ENCODE assay signal across 9 mouse cellular contexts in the genomic region with DNA sequence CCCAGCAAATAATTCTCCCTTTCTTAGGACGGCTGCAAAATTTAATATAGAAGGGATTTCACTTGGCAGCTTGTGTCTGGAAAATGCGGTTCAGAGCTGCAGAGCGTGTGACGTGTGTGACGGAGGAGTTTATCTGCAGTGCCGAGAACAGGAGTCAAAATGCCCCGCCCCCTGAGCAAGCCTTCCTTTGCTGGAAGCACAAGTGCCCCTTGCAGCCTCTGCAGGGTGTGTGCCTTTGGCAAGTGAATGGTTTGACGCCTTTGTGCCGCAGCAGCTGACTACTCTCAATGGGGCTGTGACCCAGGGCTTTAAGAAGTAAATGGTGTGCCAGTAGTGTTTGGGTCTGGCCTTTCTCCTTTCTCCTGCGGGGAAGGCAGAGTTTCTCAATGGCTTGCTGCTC.
A peak's percentile ranks its signal among the peaks of the same experiment; 100 is the strongest.
DNase-seq lines count a peak whose midpoint lies in the region; ATAC-seq and TF ChIP-seq lines count a peak whose summit lies in the region.
"Had no signal": no experiment of that assay in that cellular context is flagged by ENCODE, and none has a peak within 500 bp of the region (broad histone marks: within the 10 kb centered on the region; RNA-seq: fewer than 3 reads in every experiment).

No protein-coding gene starts in this region.

- H3K4me1 ChIP-seq in heart, embryonic 11.5 days (ENCODE audit: control insufficient read depth, insufficient read depth, low read length) = 0 out of 2 replicates have a peak, but pooled peaks cover 5% of the 10 kb centered on the region

- H3K4me3 ChIP-seq in heart, embryonic 11.5 days (ENCODE audit: low read depth, low read length) = no peak overlapping the region
- H3K4me3 ChIP-seq: limb, embryonic 12.5 days had no signal

- WGBS in heart, embryonic 11.5 days (ENCODE audit: insufficient replicate concordance) = 23% methylated on average over 10 of the region's 10 CpGs

- no peak for ATAC-seq in heart, embryonic 11.5 days (replicated peaks; ENCODE audit: insufficient number of reproducible peaks, low FRiP score, low TSS enrichment)

- peak; percentile 9 for DNase-seq in gastrocnemius, postnatal 10 days
- DNase-seq in gastrocnemius, adult 18-20 months (ENCODE audit: low spot score) = no peak
- peak; percentile 96 for DNase-seq in brain, embryonic 14.5 days (ENCODE audit: low read depth)
- DNase-seq in left cerebral cortex, postnatal 10 days (ENCODE audit: extremely low spot score in 1 of 2, low spot score in 2 of 2) = peak; percentile 21 to 49
- DNase-seq in neural tube, embryonic 10.5 days (ENCODE audit: extremely low spot score, low spot score) = peak; percentile 21
- DNase-seq in spleen, adult 18-20 months = no peak
- no peak for DNase-seq in cerebellum, adult 8-10 months

- TF ChIP-seq CTCF in brain, embryonic 14.5 days (IDR thresholded peaks at IDR 0.05; ENCODE audit: borderline replicate concordance, extremely low read depth, insufficient read depth, insufficient read length) = no peak

- H3K27ac ChIP-seq in heart, embryonic 11.5 days (ENCODE audit: low read depth, low read length) = no peak overlapping the region
- H3K27ac ChIP-seq: limb, embryonic 12.5 days had no signal

- no peak overlapping the region for H3K9ac ChIP-seq in heart, embryonic 11.5 days (ENCODE audit: low read depth, low read length)
- H3K9ac ChIP-seq: limb, embryonic 12.5 days had no signal

- no peak for TF ChIP-seq POLR2A in brain, embryonic 14.5 days (IDR thresholded peaks at IDR 0.05; ENCODE audit: borderline replicate concordance, extremely low read depth, insufficient read depth, insufficient read length, poor library complexity, severe bottlenecking)

- H3K27me3 ChIP-seq in heart, embryonic 11.5 days (ENCODE audit: control insufficient read depth, insufficient read depth, low read length) = no peaks in the 10 kb centered on the region
- H3K27me3 ChIP-seq: limb, embryonic 12.5 days had no signal

- intact Hi-C loops in left cerebral cortex, postnatal 10 days (cut with DNase I) = no loop called here

- no peaks in the 10 kb centered on the region for H3K36me3 ChIP-seq in heart, embryonic 11.5 days (ENCODE audit: control insufficient read depth, insufficient read depth, low read length)
- H3K36me3 ChIP-seq: limb, embryonic 12.5 days had no signal

- peak overlapping the region; percentile 9; the same call in 1 of the 2 replicates for H3K4me2 ChIP-seq in heart, embryonic 11.5 days
- H3K4me2 ChIP-seq: limb, embryonic 12.5 days had no signal

- no peaks in the 10 kb centered on the region for H3K9me3 ChIP-seq in heart, embryonic 11.5 days (replicated peaks; ENCODE audit: control insufficient read depth, low read length)
- H3K9me3 ChIP-seq: limb, embryonic 12.5 days had no signal

Comparison
In these comparisons a context has a peak if more than half of its experiments do, and no peak if none do; other contexts are left out.
1. DNase-seq: peak in gastrocnemius, postnatal 10 days (single experiment), brain, embryonic 14.5 days (single experiment), left cerebral cortex, postnatal 10 days (2 of 2) and neural tube, embryonic 10.5 days (single experiment); none in gastrocnemius, adult 18-20 months (single experiment), spleen, adult 18-20 months (0 of 2) and cerebellum, adult 8-10 months (single experiment).